Mouse (Mus musculus): Measurements from ENCODE around the gene Mfsd4b2.
"Not testable (repeated sequence)": the region's sequence is repeated elsewhere in the genome, so short reads cannot be mapped to it uniquely, and the experiment has no call there.

The Mfsd4b2 gene

GRCm38 (mm10) chr10:39926616-39927139 is at the start of gene Mfsd4b2:
TSS of gene Mfsd4b2 (minus strand) at chr10:39926923.
- peak; percentile 21 to 52 for DNase-seq

GRCm38 (mm10) chr10:39975771-39976170 is 49.0 kb upstream of the Mfsd4b2 start:
- no peak for DNase-seq

- no peak for DNase-seq
Measured at GRCm38 (mm10) chr10:39974982-39975381, 48.3 kb upstream of the Mfsd4b2 start.

GRCm38 (mm10) chr10:39967512-39967911 is 40.8 kb upstream of the Mfsd4b2 start:
- no peak for DNase-seq

- no peak for DNase-seq
Measured at GRCm38 (mm10) chr10:39961906-39962305, 35.2 kb upstream of the Mfsd4b2 start.

GRCm38 (mm10) chr10:39960441-39960822 is 33.7 kb upstream of the Mfsd4b2 start:
- no peak for DNase-seq

- DNase-seq: peak; percentile 98 to 99
Measured at GRCm38 (mm10) chr10:39959761-39960440, 33.2 kb upstream of the Mfsd4b2 start, which contains the start of gene Mfsd4b3. TSS of gene Mfsd4b3 (minus strand) at chr10:39960153.

- peak in 1 of 2 experiments; percentile 39 for DNase-seq
Measured at GRCm38 (mm10) chr10:39958266-39958665, 31.5 kb upstream of the Mfsd4b2 start.

- peak; percentile 54 to 70 for DNase-seq
Measured at GRCm38 (mm10) chr10:39956340-39956878, 29.7 kb upstream of the Mfsd4b2 start.

- no peak for DNase-seq
Measured at GRCm38 (mm10) chr10:39955163-39955562, 28.4 kb upstream of the Mfsd4b2 start.

GRCm38 (mm10) chr10:39949377-39949954 is 22.7 kb upstream of the Mfsd4b2 start:
- no peak for DNase-seq

- DNase-seq: not testable (repeated sequence)
Measured at GRCm38 (mm10) chr10:39947195-39947594, 20.5 kb upstream of the Mfsd4b2 start.

- DNase-seq: no peak
Measured at GRCm38 (mm10) chr10:39936553-39936952, 9.8 kb upstream of the Mfsd4b2 start.

GRCm38 (mm10) chr10:39924556-39924955 is 2.2 kb downstream of the Mfsd4b2 start:
- DNase-seq: not testable (repeated sequence)

GRCm38 (mm10) chr10:39912616-39913015 is 14.1 kb downstream of the Mfsd4b2 start:
- no peak for DNase-seq

GRCm38 (mm10) chr10:39908768-39909441 is 17.8 kb downstream of the Mfsd4b2 start:
- peak in 1 of 2 experiments; percentile 32 for DNase-seq

- DNase-seq: peak; percentile 63 to 77
Measured at GRCm38 (mm10) chr10:39906799-39907658, 19.7 kb downstream of the Mfsd4b2 start.

GRCm38 (mm10) chr10:39904191-39904590 is 22.5 kb downstream of the Mfsd4b2 start:
- DNase-seq: no peak

- DNase-seq: peak; percentile 94 to 96
Measured at GRCm38 (mm10) chr10:39898874-39899371, 27.8 kb downstream of the Mfsd4b2 start, which contains the start of gene Mfsd4b4. TSS of gene Mfsd4b4 (minus strand) at chr10:39899238.

GRCm38 (mm10) chr10:39896503-39896902 is 30.2 kb downstream of the Mfsd4b2 start:
- DNase-seq: peak in 1 of 2 experiments; percentile 29
